Mouse (Mus musculus) MN1 (cell line): ENCODE measurements around the gene Mrgprf.

ENCODE experiments used
- DNase-seq: peaks from one replicate; pipeline ENCODE4 v3.0.0-alpha.2; 2016; ENCODE audit warnings: low spot score

Mrgprf gene

DNA sequence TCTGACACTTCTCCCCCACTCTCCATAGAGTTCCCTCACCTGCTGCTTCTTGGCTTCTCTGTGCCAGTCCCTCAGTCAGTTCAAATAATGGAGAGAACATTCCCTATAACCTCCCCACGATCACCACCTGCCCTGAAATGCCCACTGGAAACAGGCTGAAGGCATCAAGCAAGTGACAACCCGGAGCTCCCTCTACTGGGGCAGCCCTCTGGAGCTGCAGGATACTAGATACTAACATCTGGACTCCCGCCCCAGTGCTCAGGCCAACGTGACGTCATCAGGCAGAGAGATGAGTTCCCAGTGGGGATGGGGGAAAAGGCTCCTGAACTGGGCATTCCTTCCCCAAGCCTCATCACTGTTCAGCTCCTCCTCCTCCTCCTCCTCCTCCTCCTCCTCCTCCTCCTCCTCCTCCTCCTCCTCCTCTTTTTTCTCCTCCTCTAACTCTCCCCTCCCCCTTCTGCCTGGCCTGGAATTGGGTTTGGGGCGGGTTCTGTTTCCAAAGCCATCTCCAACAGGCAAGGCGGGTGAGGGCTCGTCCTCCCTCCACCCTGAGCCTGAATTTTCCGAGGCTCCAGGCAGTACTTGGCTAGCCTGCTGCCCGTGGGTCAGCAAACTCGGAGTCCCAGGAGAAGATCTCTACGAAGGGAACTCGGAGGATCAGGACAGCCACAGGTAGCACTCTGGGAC, at the start of gene Mrgprf:
TSS of gene Mrgprf (plus strand) at position 508 of the 687 bp plus-strand sequence.
- DNase-seq, result peak; percentile 67

DNA sequence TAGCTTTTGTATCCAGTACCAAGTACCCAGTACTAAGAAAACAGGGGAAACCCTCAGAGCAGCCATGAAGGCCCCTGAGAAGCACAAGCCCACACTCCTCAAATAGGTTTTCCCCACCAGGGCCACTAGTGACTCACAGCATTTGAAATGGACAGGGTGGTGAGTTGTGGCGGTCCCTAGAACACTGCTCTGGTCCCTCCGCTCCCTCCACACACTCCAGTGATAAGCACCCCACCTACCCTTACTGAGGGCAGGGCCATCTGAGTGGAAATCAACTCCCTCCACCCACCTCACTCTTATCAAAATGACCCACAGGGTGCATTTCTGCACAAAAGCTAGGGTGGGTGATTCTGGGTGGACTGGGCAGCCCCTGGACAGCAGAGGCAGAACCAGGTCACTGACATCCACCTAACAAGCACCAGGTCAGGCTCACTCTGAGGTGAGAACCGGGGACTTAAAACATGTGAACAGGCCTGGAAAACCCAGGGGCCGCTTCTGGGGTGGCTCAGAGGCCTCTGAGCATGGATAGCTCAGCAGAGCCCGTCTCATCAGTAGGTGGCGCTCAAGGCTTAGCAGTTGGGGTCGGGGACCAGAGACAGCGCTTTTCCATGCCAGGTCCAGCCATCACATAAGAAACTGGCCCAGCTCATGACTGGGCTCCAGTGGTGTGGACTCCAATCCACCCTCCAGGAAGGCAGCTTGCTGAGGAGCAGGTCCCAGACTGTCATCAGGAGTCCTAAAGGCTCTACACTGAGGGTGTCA, 47.7 kb upstream of the Mrgprf start:
- peak; percentile 81 for DNase-seq

DNA sequence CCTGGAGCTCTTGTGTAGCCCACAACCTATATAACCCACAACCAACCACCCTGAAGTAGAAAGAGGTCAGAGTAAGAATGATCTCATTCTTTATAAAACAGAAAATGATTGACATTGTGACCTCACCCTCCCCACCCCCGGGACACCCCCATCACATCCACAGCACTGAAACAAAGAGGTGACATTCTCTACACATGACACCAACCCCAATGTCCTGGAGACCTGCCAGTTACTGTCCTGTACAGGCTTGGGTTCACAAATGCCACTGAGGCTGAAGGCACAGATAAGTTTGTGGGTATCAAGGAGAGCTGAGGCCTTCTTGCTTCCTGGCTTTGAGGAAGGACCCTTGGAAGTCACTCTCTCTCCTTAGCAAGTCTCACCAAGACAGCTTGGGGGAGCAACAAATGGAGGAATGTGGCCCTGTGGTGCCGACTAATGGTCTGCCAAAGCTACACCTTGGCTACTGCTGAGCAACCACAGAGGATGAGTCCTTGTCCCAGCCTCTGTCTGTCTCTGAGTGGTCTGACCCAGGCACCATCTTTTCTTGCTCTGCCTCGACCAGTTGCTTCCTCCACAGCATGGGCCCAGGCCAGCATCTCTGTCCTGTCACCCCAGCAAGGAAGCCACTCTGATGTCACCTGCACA, 46.5 kb upstream of the Mrgprf start:
- DNase-seq, result no peak

DNA sequence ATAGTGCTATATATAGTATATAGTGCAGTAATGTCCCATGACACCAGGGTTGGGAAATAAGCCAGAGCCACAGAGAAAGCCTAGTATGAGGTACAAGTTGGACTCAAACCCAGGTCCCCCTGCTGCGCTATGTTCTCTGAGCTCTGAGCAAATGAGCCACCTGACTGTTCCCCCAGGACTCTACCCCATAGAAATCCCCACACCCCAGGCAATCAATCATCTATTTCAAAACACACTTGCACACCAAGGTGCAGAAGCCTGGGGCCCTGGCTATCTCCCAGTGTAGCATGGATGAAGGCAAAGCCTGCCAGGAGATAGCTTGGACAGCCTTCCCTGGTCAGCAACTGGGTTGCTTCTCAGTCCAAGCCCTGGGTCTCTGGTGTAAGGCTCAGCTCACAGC, 44.5 kb upstream of the Mrgprf start:
- no peak for DNase-seq

GRCm38 (mm10) chr7:145264202-145264601, 36.4 kb upstream of the Mrgprf start:
- no peak for DNase-seq

DNA sequence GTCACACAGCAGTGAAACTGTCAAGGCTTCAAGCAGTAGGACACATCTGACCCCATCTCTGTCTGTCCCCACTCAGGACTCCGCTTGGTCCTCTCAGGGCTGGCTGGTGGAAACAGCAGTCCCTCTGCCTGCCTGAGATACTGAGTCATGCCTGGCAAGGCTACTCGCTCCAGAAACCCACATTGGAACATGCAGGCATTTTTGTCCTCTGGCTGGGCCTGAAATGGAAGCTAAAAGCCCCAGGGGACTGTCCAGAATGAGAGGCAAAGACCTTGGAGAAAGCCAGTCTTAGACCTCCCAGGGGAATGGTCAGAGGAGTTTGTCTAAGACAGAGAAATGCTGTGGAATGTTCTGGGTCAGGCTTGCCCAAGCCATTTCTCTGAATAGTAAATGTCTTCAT, 34.6 kb upstream of the Mrgprf start:
- no peak for DNase-seq

DNA sequence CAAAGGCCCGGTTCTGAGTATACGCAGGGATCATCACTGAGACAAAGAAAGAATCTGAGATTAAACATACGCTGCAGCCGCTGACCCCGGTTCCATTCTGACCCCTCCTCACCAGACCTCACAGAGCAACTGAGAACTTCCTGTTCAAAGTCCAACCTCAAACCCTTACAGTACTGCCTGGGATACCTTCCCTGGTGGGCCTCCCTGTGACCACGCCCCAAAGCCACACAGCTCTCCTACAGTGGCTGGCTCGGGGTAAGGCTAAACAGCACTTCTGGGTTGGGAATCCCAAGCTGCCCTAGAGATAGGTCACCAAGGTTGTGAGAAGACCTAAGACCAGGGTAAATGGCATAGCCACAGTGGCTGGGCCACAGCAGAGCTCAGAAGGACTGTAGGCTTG, 31.7 kb upstream of the Mrgprf start:
- DNase-seq, result no peak

DNA sequence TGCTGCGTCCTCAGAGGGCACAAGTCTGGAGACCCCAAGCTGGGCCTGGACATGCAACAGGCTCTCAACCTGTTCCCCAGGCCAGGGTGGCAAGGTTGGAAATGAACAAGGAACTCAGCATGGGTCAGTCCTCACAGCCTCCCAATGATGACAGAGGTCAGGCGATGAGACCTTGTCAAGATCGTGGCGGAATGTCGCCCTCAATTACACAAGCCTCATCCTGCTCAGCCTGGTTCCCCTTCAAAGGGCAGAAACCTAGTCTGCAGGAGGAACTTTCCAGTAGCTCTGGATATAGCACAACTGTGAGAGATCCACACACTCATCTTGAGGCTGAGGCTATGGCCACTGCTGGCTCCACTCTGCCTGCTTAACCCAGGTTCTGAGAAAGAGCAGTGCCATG, 29.7 kb upstream of the Mrgprf start:
- DNase-seq, result no peak

DNA sequence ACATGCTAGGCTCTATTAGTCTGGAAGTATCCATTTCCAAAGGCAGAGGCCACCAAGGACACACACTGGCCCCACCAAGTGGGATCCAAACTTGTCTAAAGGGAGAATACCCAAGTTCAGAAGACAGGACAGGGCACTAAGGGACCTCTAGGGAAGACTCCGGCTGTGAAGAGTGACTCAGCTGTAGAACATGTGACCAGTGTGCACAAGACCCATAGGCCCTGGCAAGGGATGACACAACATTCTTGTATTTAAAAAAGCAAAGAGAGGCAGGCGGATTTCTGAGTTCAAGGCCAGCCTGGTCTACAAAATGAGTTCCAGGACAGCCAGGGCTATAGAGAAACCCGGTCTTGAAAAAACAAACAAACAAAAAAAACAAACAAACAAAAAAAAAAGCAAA, 25.1 kb upstream of the Mrgprf start:
- DNase-seq, result no peak

DNA sequence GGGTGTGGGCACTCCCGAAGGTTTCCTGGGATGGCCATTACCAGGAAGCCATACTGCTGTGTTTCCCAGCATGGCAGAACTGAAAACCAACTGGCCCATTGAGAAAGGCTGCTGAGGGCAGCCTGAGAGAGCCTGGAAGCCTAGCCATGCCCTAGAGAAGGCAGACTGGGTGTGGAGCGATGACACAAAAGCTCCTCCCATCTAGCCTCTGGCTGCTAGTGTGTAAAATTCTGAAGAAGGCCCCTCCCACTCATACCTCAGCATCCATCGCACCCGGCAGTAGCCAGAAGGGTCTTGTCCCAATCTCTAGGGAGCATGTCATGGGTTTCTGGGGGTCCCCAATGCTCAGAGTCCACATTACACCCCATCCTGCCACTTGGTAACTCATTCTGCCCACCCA, 19.2 kb upstream of the Mrgprf start:
- no peak for DNase-seq

GRCm38 (mm10) chr7:145283041-145283440, 17.6 kb upstream of the Mrgprf start:
- DNase-seq, result no peak

- DNase-seq, result peak; percentile 95
Observed at GRCm38 (mm10) chr7:145283487-145284187, 17.0 kb upstream of the Mrgprf start, which contains the start of gene Tpcn2. TSS of gene Tpcn2 (minus strand) at chr7:145284011.

DNA sequence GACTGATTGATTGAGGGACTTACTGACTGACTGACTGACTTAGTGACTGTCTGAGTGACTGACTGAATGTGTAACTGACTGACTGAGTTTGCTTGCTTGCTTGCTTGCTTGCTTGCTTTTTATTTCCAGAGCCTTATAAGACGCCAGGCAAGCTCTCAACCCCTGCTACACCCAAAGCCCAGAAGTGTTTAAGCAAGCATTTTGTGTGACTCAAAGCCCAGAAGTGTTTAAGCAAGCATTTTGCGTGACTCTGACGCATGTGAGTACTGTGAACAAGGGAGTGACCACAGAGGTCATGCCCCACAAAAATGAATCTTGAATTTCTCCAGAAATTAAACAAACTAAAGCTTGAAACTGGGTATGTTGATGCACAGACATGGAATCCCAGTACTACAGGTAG, 16.3 kb upstream of the Mrgprf start:
- no peak for DNase-seq

DNA sequence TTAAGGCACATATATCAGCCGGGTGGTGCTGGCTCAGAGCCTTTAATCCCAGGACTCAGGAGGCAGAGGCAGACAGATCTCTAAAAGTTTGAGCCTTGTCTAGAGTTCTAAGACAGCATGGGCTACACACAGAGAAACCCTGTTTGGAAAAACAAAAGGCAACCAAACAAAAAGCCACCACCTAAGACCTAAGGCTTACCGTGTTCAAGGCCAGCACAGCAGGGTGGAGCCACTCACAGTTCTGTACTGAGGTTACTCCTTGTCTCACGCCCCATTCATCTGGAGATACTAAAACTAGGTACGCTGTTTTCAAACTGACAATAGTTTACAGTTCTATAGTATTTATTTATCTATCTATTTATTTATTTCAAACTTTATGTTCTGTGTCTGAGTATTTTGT, 15.2 kb upstream of the Mrgprf start:
- DNase-seq, result no peak

- DNase-seq, result no peak
Observed at GRCm38 (mm10) chr7:145287410-145287809, 13.2 kb upstream of the Mrgprf start.

DNA sequence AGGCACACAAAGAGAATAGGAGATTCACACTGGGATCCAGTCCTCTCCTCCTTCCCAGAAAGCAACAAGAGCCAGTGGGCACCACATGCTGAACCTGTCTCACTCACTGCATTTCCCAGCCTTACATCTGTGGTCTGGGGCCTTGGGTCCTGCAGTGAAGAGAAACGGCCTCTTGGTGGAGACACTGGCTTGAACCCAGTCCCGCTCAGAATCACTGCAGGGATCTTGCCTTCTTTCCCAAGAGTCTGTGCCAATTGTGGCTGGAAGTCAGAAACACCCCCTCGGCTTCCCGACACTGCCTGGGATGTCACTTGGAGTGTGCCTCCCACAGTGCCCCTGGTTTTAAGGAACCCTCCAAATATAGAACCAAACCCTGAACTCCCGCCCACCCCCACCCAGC, 11.3 kb upstream of the Mrgprf start:
- peak; percentile 62 for DNase-seq

GRCm38 (mm10) chr7:145291847-145292246, 8.8 kb upstream of the Mrgprf start:
- no peak for DNase-seq

GRCm38 (mm10) chr7:145292726-145293125, 7.9 kb upstream of the Mrgprf start:
- DNase-seq, result no peak

DNA sequence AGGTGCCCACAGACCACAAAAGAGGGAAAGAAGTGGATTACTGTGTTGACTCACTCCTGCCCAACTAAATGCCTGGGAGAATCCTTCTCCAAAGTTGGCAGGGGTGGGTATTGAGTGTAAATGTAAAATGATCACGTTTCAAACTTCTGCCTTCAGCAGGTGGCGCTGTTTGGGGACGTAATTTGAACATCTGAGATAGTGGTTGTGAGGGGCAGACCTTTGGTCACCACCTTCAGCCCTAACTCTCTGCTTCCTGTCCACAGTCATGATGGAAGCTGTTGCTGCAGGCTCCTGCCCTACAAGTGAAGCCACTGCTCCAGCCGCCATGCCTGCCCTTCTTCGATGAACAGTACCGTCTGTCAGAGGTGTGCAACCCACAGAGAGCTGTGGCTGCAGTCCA, 6.8 kb upstream of the Mrgprf start:
- DNase-seq, result peak; percentile 29

DNA sequence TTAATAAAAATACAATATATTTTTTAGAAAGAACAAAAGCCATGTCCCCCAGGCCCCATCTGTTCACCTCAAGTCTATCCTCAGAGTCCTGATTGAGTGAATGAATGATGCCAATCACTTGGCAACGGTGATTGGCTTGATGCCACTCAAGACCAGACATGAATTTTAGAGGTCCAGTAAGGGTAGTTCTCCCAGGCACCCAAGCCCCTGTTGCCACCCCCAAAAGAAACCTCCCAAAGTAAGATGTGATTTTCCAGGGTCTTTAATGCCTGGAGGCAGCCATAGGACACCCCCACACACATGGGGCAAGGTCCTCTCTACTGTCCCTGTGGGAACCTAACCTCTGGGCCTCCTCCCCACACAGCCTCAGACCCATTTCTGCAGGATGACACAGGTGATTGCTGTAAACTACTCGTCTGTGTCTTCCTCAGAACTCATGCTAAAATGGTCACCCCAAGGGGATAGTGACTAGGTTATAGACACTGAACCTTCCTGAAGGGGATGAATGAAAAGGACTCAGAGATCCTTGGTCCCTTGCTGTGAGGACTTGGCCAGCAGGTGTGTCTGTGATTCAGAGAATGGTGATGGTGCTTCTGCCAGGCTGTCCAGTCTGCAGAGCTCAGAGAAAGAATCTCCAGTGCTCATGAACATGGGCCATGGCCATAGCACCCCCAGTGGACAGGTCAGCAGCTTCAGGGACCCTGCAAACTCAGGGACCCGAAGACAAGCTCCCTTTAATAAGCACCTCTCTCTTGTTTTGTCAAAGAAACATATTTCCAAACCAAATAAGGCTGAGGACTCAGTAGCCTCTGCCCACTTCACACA, 1.8 kb upstream of the Mrgprf start:
- DNase-seq, result no peak

- peak; percentile 55 for DNase-seq
Observed at GRCm38 (mm10) chr7:145299562-145300320, 887 bp upstream of the Mrgprf start.
